Mouse (Mus musculus) kidney, postnatal 4 days (tissue): Measurements from ENCODE around the gene Dcaf7.
"Not testable (repeated sequence)": the region's sequence is repeated elsewhere in the genome, so short reads cannot be mapped to it uniquely, and the experiment has no call there.

Experiments
- DNase-seq, 2 experiments: peaks; one replicate each; pipeline ENCODE4 v3.0.0; 2021; ENCODE audit warnings: mixed read lengths in 2 of 2

The Dcaf7 gene

DNA sequence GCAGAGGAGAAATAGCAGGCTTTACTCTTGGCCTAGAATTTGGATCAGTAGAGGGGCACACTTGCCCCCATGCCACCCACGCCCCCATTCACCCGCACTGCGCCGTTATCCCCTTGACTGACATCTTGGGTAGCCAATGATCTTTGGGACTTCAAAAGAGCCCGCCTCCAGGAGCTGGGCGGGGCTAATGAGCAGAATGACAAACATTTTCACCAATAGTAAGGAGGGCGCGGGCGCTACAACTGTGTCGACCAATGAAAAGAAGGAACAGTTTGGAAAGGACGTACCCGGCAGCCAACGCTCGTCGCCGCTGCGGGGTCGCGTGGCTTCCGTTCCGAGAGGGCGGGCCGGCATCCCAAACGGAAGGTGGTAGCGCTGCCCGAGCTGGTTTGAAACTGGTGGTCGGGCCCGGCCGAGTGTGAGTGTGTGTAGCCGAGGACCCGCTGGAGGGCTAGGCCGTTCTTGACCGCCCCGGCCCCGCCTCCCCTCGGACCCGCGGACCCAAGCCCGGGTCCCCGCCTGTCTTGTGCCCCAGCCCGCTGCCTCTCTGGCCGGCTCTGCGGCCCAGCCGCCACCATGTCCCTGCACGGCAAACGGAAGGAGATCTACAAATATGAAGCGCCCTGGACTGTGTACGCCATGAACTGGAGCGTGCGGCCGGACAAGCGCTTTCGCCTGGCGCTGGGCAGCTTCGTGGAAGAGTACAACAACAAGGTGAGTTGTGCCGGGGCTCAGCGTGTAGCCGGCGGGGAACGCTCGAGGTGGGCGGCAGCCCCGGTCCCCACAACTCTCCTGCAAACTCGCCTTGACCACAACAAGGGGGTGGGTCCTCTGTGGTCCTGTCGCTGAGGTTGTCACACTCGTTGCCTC is at the start of gene Dcaf7:
Gene Dcaf7 (plus strand): TSS at position 325 of the 870 bp plus-strand sequence.
- DNase-seq: peak; percentile 95 to 98

DNA sequence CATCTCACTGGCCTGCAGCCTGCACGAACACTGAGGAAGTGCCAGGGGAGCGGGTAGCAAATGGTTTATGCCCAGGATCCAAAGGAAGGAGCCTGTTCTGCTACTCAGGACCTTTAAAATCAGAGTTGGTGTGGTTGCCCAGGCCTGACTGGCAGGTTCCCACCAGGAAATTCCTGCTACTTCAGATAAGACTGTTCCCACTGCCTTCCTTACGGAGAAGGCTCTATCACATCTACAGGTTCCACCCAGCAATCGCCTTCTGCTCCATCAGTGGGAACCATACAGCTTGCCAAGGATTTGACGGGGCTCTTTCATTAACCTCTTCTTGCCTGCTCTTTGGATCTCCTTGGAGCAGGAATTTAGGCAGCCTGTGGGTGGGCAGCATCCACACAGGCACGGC is 49.2 kb upstream of the Dcaf7 start:
- no peak for DNase-seq

DNA sequence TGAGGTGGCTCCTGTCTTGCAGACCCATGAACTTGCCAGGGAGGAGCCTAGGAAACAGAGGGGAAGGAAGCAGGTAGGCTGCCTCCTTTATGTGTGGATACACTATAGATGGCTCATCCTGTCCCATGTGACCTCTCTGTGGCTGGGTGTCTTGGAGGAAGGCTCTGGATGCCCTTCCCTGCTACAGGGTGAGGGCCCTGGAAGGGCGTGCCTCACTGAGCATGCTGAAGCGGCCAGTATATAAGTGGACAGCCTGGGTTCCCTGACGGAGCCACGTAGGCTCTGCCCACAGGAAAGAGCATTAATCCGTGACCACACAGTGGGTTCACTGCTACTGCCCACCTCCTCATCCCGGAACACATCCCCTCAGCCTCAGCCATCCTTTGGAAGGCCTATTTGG is 47.2 kb upstream of the Dcaf7 start:
- no peak for DNase-seq

DNA sequence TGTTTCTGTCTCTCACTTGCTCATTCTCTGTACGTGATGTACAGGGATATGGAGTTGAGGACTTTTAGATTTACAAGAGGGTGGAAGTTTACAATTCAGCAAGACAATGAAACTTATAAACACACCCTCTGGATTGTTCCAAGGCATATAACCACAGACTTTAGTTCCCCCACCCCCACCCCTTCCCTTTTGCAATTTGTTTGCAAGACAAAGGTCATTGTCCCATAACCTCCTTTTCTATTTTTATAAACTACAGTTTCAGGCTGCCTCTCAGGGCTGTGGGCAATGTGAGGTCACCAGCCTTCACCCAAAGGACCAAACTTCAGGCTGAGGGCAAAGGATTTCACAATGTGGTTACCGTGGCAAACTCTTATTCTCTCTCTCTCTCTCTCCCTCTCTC is 46.4 kb upstream of the Dcaf7 start:
- no peak for DNase-seq

DNA sequence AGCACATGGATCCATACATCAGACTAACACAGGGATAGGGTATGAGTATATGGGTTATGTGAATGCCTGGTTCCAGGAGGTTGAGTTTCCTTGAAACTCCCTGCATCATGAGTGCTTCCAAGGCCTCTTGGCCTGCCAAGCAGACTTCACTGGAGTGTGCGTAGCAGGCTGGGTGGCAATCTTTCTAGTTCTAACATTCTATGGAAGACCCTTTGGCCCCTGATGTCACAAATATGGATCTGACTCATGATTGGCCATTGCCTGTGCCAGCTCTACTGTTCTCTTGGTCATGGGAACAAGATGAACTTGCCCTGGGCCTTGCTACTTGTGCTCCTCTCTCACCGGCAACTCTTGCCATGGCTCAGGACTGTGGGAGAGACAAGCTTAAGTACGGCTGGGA is 42.3 kb upstream of the Dcaf7 start, which contains the start of gene Ace3:
Gene Ace3 (plus strand): TSS at position 301 of the 400 bp plus-strand sequence.
- no peak for DNase-seq

DNA sequence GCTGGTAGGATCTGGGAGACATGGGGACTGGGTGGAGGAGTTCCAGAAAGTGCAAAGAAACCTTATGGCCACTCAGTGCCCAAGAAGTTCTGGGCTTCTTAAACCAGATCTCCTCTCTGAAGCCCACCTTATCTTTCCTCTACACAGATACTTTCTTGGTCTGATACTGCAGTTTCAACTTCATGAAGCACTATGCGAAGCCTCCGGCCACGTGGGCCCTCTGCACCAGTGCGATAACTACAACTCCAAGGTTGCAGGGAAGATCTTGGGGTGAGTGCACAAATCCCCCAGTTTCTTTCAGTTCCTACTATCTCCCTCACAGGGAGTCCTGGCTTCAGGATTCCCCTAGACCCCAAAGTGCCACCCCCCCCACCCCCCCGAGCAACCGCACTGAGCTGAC is 36.6 kb upstream of the Dcaf7 start:
- no peak for DNase-seq

DNA sequence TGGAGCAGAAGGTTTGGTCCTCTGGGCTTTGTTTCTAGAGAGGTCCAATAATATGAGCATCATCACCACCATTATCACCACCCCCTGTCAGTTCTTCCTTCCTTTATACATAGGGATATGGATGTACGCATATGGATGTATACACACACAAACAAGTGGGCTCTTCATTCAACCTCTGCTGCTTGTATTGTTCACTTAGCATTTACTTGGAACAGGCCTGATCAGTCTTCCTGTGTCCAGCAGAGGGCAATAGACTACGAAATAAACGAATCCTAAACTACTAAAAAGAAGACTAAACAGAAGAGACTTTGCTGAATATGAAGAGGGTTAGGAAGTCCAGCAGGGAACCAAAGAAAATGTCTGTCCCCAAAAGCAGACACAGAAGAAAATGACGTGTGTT is 35.0 kb upstream of the Dcaf7 start:
- peak; percentile 15 to 32 for DNase-seq

DNA sequence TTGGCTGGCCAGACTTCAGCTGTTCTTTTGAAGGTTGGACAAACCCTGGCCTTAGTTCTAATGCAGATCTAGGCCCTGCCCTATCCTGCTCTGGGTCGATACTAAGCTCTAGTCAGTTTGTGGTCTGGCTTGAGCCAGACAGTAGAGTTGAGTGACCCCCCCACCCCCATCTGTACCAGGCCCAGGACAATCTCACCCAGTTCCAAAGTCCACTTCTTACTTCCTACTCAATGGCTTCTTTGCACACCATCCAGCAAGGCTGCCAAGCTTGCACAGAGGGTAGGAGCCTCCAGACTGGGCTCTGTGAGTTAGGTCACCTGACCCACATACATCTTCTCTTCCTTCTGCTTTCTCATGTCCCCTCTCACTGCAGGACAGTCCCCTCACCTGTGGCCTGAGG is 32.1 kb upstream of the Dcaf7 start:
- DNase-seq: peak in 1 of 2 experiments; percentile 43

DNA sequence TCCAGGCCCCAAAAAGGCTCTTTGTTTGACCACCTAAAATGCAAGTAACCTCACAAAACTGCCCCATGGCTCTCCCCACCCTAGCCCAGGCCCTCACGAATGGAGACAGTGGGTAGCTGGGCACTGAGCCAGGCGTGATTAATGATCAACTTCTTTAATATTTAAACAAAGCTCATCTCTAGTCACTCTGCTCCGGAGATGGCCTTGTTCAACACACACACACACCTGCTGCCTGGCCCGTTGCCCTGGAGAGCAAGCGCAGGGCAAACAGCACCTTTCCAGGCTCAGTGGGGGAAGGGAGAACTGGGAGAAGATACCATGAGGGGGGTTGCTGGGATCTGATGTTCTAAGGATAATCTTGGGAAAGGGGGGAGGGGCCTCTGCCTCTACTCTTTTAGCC is 30.7 kb upstream of the Dcaf7 start:
- peak; percentile 62 to 75 for DNase-seq

DNA sequence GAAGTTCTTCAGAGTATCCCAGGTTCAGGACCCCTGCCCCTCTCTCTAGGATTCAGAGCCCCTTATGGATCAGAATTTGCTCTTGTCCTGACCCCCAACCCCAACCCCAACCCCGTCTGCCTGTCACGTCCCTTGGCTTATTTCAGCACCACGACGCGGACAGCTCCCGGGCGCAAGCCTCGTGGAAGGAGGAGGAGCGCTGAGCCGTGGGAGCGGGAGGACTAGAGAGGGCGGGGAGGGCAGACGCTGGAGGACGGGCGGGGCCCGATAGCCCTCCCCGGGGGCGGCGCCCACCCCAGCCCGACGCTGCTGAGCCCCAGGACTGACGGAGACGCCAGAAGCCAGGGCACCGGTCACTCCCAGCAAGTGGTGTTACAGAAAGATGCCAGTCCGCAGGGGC is 28.9 kb upstream of the Dcaf7 start, which contains the start of gene Kcnh6:
Gene Kcnh6 (plus strand): TSS at position 304 of the 400 bp plus-strand sequence.
- peak; percentile 92 for DNase-seq

DNA sequence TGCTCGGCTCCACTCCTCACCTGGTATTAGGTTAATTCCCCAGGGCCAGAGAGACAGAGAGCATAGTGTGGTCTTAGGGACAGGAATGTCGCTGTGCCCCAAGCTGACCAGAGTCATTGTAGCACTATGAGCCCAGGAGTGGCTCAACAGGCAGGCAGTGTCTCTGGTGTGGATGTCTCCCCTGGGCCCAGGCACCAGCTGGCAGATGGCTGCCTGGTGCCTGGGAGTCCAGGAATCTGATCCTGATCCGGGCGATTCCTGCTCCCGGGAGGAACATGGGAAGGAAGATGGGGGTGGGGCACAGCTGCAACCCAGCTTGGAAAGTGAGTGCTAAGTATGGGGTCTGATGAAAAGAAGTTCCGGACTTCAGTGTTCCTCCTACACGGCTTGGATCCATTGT is 24.0 kb upstream of the Dcaf7 start:
- no peak for DNase-seq

DNA sequence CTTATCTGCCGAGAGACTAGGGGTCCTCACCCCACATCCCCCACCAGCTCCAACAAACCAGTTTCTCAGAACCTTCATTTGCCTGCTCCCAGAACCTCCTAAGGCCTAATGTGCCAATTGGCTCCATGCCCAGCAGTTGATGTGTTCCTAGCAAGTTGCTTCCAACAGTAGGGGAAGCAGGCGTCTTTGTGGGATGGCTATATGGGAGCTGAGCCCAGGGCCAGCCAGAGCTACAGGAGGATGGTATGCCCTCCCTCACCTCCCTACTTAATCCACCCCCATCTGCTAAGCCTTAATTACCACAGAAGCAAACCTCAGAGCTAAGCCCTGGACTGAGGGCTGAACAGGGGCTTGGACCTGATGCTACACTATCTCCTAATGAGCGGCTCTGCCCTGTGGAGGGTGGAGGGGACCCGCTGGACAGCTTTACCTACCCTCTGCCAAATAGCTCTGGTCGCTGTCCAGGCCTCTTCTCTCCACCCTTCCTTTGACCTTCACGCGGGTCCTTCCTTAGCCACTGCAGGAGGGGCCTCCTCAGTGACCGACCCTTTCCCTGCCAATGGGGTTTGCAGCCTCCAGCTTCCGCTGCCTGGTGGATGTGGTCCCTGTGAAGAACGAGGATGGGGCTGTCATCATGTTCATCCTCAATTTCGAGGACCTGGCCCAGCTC is 23.0 kb upstream of the Dcaf7 start:
- DNase-seq: peak; percentile 39 to 47

DNA sequence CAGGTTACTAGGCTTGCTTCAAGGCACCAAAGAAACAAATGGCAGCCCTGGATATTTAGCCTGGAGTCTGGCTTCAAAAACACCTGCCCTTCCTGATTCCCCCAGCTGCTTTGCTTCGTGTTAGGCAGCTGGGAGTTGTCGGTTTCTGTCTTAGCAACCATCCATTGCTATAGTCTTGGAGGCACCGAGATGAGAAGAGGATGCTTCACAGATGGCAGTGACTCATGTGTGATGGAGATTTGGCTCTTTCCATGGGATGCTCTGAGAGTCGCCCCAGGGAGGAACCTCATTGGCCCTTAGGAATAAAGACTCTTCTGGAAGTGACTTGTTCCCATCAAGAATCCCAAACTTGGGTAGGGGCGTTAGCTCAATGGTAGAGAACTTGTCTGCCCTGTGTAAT is 20.2 kb upstream of the Dcaf7 start:
- no peak for DNase-seq

DNA sequence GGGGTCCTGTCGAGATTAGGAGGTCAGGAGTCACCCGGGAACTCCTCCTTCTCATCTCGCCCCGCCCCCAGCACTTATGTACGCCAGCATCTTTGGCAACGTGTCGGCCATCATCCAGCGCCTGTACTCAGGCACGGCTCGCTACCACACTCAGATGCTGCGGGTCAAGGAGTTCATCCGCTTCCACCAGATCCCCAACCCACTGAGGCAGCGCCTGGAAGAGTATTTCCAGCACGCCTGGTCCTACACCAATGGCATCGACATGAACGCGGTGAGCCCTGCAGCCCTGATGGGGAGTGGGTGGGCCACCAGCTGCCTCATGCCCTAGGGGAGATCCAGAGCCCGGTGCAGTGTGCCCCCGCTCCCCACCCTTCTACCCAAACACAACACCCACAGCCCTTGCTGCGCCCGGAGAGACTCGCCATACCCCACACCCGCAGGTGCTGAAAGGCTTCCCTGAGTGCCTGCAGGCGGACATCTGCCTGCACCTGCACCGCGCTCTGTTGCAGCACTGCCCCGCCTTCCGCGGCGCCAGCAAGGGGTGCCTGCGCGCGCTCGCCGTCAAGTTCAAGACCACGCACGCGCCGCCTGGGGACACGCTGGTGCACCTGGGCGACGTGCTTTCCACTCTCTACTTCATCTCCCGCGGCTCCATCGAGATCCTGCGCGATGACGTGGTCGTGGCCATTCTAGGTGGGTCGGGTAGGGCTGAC is 16.5 kb upstream of the Dcaf7 start:
- DNase-seq: peak; percentile 28 to 48

DNA sequence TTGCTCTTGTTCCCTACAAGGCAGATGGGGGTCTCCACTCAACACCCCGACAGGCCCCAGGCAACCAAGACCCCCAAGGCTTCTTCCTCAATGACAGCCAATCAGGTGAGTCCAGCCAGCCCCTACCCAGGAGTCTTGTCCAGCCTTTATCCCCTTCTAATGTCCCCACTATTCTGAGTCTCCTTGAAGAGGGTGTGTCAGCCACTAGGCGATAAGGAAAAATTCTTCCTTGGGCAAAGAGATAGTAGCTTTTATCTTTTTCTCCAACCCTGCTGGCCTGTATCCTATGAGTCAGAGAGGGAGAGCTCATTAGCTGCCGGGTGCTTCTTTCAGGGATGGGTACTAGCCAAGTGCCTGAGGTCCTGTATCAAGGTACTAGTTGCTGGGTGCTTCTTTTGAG is 10.9 kb upstream of the Dcaf7 start:
- DNase-seq: no peak

DNA sequence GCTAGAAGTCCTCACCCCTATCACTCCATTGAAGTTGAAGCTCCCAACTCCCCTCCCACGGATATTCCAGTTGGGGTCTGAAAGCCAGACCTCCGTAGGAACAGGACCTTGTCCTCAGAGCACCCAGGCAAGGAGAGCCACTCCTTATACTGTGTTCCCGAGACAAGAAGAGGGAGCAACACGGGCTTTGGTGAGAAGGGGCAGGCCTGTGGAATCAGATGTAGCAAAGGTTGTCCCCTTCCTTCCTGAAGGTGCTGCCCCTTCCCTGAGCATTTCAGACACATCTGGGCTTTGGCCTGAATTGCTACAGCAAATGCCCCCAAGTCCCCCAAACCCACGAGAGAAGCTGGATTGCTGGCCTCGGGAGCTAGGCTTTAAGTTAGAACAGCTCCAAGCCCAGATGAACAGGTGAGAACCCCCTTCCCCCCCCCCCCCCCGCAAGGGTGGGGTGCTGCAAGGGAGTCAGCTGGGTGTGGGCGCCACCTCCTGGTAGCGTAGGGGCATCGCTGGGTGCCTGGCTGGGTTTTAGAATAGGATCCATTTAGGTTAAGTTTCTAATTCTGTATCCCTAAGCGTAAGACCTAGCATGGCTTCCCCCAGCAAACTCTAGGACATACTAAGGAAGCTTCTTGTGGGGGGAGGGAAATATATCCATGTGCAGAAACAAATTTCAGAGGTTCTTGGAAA is 10.1 kb upstream of the Dcaf7 start:
- DNase-seq: peak; percentile 79 to 80

DNA sequence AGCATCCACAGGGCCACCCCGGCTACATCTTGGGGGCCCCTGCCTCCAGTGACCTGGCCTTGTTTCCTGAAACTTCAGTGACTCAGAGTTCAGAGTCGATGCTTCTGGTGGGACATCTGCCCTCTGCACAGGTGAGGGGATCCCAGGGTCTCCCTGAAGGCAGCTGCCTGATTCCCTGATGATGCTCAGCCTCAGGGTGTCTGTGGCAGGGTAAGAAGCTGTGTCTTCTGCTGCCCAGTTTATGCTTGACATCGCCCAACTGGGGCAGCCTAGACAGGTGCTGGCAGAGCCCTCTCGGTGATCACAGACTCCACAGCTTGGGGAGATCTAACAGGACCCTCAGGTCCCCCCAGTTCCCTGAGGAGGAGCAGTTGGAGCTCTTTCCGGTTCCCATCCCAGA is 9.1 kb upstream of the Dcaf7 start:
- no peak for DNase-seq

DNA sequence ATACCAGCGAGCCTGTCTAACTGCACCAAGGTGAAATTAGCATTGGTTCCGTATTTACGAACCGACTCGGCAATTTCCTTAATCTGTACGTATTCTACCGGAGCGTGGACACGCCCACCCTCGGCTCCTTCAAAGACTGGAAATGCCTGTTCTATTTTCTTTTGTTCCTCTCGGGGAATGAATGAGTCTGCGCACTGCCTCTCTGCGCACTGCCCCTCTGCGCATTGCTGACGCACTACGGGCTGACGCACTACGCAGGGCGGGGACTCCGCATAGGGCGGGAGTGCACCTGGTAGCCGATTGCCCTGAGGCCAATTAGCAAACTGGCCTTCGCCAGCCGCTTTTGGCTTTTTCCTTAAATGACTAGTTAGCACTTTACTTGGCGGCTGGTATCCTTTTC is 4.6 kb upstream of the Dcaf7 start:
- DNase-seq: not testable (repeated sequence)

DNA sequence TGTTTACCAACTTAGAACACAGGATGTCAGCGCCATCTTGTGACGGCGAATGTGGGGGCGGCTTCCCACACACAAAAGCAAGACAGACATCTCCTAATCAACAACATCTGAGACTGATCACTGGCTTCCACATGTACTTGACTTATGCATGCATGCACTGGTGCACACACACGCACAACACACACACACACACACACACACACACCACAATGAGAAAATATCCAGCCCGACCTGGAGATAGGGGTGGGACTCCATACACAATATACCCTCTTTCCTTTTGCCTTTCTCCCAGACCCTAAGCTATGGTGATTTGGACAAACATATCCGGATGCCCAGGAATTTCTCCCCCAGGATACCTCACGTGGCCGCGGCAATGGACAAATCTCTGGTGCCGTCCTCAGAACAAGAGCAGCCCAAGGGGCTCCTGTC is 3.2 kb upstream of the Dcaf7 start:
- peak; percentile 41 to 59 for DNase-seq

DNA sequence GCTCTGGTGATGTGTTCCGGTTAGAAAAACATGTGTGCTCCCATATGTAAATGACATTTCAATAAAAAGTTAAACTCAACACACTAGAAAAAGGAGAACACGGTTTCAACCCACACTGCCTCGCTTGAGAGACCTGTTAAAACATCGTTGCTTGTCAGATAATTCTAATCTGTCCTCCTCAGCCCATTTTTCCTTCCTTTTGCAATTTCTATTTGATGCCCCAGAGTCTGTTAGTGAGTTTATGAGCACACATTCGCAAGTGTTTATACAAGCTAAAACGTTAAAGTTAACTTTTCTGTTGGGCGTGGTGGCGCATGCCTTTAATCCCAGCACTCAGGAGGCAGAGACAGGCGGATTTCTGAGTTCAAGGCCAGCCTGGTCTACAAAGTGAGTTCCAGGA is 1.7 kb upstream of the Dcaf7 start:
- no peak for DNase-seq

DNA sequence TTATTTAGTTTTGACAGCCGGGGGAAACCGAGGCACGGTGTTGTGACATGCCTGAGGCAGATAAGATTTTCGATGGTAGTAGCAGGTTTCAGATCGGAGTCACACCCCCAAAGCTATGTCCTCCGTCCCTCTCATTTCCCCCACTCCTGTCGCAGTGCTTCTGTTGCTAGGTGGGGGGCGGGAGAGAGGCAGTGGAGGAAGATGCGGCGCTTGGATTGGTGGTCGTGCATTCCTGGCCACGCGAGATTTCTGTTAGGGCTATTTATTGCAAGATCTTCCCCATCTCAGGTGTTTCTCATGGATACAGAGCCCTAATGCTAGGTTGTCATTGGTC is 713 bp downstream of the Dcaf7 start:
- DNase-seq: peak; percentile 64 to 81

DNA sequence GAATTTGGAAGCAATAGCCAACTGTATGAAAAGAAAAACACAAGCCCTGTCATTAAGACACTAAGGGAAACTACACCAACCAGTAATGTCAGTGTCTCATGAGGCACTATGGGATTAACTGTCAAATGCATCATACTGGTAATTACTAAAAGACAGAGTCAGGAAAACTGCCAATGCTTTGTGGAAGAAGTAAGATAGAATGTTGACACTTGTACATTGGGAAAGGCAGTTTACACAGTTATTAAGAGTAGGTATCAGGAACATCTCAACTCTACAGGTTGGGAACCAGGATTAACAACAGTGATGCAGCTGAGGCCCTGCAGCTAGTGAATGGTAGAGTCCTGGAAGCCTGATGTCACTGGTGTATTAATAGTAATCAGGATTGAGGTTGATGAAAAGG is 7.7 kb downstream of the Dcaf7 start:
- no peak for DNase-seq

DNA sequence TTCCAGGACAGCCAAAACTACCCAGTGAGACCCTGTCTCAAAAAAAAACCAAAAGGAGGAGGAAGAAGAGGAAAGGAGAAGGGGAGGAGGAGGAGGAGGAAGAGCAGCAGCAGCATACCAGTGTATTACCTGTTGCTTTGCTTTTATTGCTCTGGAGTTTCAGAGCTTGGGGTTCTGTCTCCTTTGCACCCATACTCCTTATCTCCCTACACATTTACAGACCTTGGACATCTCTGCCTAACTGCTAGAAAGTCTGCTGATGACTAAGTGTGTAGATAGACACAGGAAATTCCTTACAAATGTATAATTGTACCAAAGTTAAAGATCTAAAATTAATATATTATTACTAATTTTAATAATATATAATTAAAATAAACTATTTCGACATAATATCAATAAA is 8.6 kb downstream of the Dcaf7 start:
- no peak for DNase-seq
